Mouse (Mus musculus) CD4-positive helper T cell, adult 2 months (primary cell): ENCODE data around the gene Uhrf2.

ENCODE experiments used
- DNase-seq: peaks from one replicate; pipeline ENCODE4 v3.0.0-alpha.2; 2012; ENCODE audit warnings: low read depth, missing footprints, low spot score

Gene Uhrf2

GRCm38 (mm10) chr19:30118344-30119312 is 88.3 kb downstream of the Uhrf2 start:
- peak; percentile 22 for DNase-seq

DNA sequence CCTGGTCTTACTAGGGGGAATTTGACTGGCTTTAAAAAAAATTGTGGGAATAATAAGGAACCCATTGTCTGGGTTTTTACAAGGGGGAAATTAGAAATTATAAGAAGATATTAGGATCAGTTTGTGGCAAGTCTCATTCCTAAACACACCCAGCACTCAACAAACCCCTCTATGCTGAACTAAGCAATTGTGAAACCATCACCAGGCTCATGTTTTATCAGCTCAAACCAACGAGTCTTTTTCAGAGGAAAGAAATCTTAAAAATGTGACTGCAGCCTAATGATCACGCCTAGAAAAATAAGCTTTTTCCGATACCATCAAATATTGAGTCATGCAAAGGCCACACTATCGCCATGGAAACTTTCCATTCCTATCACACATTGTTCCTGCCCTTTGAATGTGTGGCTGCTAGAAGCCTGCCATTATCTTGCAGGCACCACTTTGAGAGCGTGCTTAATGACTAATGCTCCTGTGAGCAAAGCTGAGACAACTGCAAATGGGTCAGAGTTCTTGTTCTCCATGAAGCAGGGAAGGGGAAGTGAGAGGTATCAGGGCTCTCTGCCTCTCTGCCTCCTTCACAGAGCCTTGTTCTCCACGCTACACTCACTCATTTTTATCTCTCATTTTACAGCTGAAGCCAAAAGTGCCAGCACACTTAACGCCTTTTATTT is 94.8 kb downstream of the Uhrf2 start:
- DNase-seq = peak; percentile 31

DNA sequence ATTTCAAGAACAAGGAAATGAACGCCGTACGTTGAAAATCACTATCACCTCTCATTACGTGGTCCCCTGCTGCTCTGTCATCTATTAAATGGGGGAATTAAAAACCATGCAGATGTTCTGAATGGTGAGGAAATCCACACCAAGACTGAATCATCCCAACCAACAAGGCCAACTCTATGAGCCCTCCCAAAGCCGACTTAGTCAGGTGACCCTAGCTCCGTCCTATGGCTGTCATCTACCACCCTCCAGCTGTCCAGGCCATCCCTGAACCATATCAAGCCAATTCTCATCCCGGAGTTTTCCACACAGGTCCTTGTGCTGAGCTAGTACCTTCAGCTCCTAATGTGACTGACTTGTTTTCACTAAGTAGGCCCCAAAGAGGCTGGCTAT is 95.4 kb downstream of the Uhrf2 start:
- no peak for DNase-seq

DNA sequence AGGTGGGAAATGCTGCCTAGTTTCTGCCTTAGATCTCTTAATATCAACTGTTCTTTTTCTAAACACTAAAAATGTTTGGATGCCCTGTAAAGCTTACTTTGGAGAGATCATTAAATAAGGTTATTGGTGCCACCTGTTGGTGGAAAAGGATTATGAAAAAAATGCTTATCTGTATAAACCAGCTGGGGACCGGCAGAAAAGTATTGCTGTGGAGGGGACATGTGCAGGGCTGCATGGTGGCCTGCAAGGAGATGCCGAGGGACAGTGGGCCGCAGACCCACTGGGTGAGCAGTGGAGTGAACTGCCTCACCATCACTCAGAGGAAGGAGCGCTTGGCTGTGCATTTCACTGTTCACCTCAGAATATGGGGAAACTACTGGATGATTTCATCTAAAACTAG is 97.9 kb downstream of the Uhrf2 start:
- peak; percentile 32 for DNase-seq

GRCm38 (mm10) chr19:30136308-30136707 is 106.0 kb downstream of the Uhrf2 start:
- DNase-seq = no peak
